Mouse (Mus musculus) layer of hippocampus, postnatal 14 days (tissue): ENCODE measurements around the gene Mbd6. TPM values are rescaled to one million over a fixed set of nuclear protein-coding genes. Genes with fewer than 3 reads are reported as not detected.

Experiments used
- DNase-seq, 2 experiments: peaks; one replicate each; pipeline ENCODE4 v3.0.0; 2021 to 2022; ENCODE audit warnings: low spot score in 2 of 2, mixed read lengths in 1 of 2
- total RNA-seq, 2 experiments: library from RNA; stranded (reverse); gene quantifications; 2 replicates each; pipeline ENCODE4 v1.2.3; 2021

The Mbd6 gene
- total RNA-seq, 2 experiments from 2014 or later, result 46.0 to 53.3 TPM

GRCm38 (mm10) chr10:127264971-127265370 is 23.8 kb downstream of the Mbd6 start:
- DNase-seq, result no peak

- DNase-seq, result no peak
These were observed 24.5 kb downstream of the Mbd6 start for GRCm38 (mm10) chr10:127264336-127264735.

GRCm38 (mm10) chr10:127263631-127264030 is 25.2 kb downstream of the Mbd6 start:
- no peak for DNase-seq

- peak; percentile 53 to 64 for DNase-seq
These were observed 26.0 kb downstream of the Mbd6 start, which contains the start of gene Kif5a for GRCm38 (mm10) chr10:127262548-127263398. Gene Kif5a (minus strand): TSS chr10:127263348.

- DNase-seq, result no peak
These were observed 26.9 kb downstream of the Mbd6 start for GRCm38 (mm10) chr10:127261706-127262547.

DNA sequence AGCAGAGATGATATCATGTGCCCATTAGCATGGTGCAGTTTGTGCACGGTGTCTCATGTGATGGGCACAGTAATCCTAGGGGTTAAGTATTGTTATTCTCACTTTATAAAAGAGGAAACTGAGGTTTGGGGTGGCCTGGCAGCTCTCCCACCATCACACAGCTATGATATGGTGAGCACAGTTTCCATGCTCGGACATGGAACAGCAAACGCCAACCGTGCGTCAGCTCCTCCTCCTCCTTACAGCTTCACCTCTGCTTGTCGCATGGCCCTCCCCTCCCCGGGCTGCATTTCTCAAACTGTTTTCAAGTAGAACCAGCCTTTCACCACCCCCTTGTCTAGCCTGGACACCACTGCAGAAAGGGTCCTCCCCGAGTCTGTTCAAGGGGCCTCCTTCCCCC is 30.3 kb downstream of the Mbd6 start:
- no peak for DNase-seq

DNA sequence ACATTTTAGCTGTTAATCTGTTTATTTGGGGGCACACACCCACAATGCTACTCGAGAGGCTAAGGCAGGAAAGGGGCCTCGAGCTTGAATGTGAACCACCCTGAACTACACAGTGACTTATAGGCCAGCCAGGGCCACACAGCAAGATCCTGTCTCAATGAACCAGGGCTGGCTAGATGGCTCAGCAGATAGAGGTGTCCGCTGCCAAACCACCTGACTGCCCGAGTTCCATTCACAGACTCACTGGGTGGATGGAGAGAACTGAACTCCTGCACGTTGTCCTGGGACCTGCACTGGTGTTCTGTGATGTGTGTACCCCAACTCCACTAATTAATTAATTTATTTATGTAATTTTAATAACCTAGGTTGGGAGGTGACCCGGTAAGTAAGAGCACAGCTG is 31.0 kb downstream of the Mbd6 start:
- DNase-seq, result no peak

DNA sequence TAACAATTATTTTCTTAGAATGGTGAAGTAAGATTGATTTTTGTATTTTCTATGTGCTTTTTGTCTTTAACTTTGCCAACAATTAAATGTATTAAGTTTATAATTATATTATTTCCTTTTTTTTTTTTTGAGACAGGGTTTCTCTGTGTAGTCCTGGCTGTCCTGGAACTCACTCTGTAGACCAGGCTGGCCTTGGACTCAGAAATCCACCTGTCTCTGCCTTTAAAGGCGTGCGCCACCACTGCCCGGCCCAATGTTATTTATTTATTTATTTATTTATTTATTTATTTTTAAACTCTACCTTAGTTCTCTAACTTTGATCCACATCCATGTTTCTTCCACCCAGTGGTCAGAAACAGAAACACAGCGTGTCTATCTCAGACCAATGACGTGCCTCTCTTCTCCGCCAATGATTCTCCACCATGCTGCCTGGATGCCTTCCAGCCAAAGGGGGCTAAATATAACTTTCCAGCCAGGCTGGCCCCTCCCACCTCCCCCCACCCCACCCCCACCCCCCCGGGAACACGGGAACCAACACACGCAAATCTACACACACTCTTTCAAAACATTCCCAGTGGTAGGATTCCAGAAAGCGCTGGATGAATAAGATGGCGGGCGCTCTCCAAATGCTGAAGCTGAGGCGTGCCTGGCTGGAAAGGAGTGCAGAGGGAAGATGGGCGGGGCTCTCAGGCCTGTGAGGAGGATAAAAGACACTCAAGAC is 33.0 kb downstream of the Mbd6 start:
- DNase-seq, result no peak

GRCm38 (mm10) chr10:127250810-127251209 is 38.0 kb downstream of the Mbd6 start:
- no peak for DNase-seq

DNA sequence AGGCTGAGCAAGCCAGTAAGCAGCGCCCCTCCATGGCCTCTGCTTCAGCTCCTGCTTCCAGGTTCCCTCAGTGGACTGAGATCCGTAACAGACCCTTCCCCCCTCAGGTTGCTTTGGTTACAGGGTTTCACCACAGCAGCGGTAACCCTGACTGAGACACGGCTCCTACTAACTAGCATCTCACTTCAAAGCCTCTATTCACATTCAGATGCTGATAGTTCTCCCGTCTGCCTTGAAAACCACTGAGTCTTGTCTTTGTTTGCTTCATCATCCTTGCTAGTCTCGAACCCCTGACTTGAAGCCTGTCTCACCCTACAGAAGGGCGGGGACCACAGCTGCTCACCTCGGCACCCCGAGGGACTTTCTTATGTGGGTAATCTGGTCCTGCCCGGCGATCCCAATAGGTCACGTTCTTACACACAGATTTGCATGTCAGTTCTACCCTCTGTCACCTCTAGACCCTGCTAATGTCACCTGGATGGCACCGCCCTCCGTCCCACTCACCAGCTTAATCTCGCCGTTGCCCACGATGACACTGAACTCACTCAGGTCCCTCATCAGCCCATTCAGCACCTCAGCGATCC is 50.5 kb downstream of the Mbd6 start:
- no peak for DNase-seq

GRCm38 (mm10) chr10:127236541-127236940 is 52.3 kb downstream of the Mbd6 start:
- no peak for DNase-seq

DNA sequence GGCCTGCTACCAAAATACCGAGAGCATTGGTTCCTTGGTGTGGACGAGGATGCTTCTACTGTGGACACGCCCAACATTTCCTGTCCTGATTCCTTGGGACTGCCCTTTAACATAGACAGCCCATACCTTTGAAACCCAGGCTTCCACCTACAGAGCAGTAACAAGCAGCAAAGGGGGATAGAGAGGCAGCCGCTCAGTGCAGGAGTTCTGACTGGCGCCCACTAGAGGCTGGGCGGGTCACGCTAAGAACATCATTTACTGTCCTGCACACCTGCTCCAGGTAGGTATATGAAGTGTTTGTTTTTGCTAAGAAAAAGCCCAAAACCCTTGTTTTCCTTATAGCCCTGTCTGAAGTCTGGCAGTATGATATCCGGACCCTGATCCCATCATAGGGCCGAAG is 55.7 kb downstream of the Mbd6 start:
- DNase-seq, result no peak

Other genes starting within 250 kb of the Mbd6 start
- 10 to 100 TPM; 10.2 to 10.9 TPM for gene Mettl1, start 247.6 kb downstream of the Mbd6 start, total RNA-seq
- under 1 TPM; 0.36 to 0.41 TPM for gene Eef1akmt3, start 247.5 kb downstream of the Mbd6 start, total RNA-seq
- 1 to 10 TPM in 1 of 2 experiments, under 1 TPM in 1; 0.74 to 1.0 TPM for gene Cyp27b1, start 240.8 kb downstream of the Mbd6 start, total RNA-seq
- gene March9, start 228.8 kb downstream of the Mbd6 start, total RNA-seq, result 10 to 100 TPM; 31.8 to 34.9 TPM
- gene Cdk4, start 225.5 kb downstream of the Mbd6 start, total RNA-seq, result 100 to 1,000 TPM; 120 to 123 TPM
- gene Tspan31, start 218.8 kb downstream of the Mbd6 start, total RNA-seq, result 10 to 100 TPM; 62.7 to 65.4 TPM
- 100 to 1,000 TPM; 719 to 736 TPM for gene Agap2, start 213.7 kb downstream of the Mbd6 start, total RNA-seq
- 100 to 1,000 TPM; 100 to 103 TPM for gene Os9, start 167.9 kb downstream of the Mbd6 start, total RNA-seq
- gene B4galnt1, start 123.8 kb downstream of the Mbd6 start, total RNA-seq, result 100 to 1,000 TPM; 108 to 110 TPM
- 1 to 10 TPM; 4.6 to 5.9 TPM for gene Slc26a10, start 108.4 kb downstream of the Mbd6 start, total RNA-seq
- 100 to 1,000 TPM; 196 to 200 TPM for gene Arhgef25, start 98.9 kb downstream of the Mbd6 start, total RNA-seq
- 100 to 1,000 TPM; 200 to 207 TPM for gene Dtx3, start 93.3 kb downstream of the Mbd6 start, total RNA-seq
- gene Pip4k2c, start 77.4 kb downstream of the Mbd6 start, total RNA-seq, result 10 to 100 TPM; 65.7 to 69.2 TPM
- 100 to 1,000 TPM; 413 to 455 TPM for gene Kif5a, start 25.7 kb downstream of the Mbd6 start, total RNA-seq
- 100 to 1,000 TPM; 298 to 304 TPM for gene Dctn2, start 22.6 kb downstream of the Mbd6 start, total RNA-seq
- 10 to 100 TPM; 56.3 to 59.4 TPM for gene Mars, start 22.8 kb upstream of the Mbd6 start, total RNA-seq
- 1 to 10 TPM in 1 of 2 experiments, under 1 TPM in 1; 0.99 to 1.1 TPM for gene Arhgap9, start 32.9 kb upstream of the Mbd6 start, total RNA-seq
- 1 to 10 TPM; 2.0 to 3.3 TPM for gene Gli1, start 53.0 kb upstream of the Mbd6 start, total RNA-seq
- under 1 TPM in 1 of 2 experiments, not detected in 1; 0.07 TPM for gene Inhbe, start 65.4 kb upstream of the Mbd6 start, total RNA-seq
- not detected for gene Inhbc, start 81.4 kb upstream of the Mbd6 start, total RNA-seq
- gene R3hdm2, start 91.3 kb upstream of the Mbd6 start, total RNA-seq, result 100 to 1,000 TPM; 161 to 186 TPM
- 1 to 10 TPM; 5.0 to 6.4 TPM for gene Stac3, start 212.7 kb upstream of the Mbd6 start, total RNA-seq
- 1 to 10 TPM; 4.8 to 6.9 TPM for gene Ndufa4l2, start 225.9 kb upstream of the Mbd6 start, total RNA-seq
- gene Shmt2, start 233.4 kb upstream of the Mbd6 start, total RNA-seq, result 10 to 100 TPM; 33.0 to 35.5 TPM
- 1 to 10 TPM; 2.7 TPM for gene Nxph4, start 245.5 kb upstream of the Mbd6 start, total RNA-seq